Mouse (Mus musculus): ENCODE measurements around the gene Gm21958.
"Not testable (repeated sequence)": the region's sequence is repeated elsewhere in the genome, so short reads cannot be mapped to it uniquely, and the experiment has no call there.

Gene Gm21958

DNA sequence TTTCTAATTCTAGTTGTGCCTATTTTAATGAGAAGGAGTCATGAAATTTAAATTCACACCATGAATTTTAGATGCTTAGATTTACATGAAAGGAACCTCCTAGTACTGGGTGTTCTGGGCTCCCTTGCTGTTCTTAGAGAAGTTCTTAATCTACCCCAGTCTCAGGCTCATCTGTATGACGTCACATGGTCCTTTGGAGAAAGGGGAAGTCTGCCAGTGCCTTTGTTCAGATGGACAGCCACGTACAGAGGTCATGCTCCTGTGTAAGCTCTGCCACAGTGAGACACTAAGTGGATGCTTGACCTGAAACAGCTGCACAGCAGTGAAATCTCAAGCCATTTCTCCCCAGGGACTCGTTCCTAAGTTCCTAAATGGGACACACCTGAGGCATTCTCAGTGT, 4.8 kb upstream of the Gm21958 start:
- DNase-seq: no peak

DNA sequence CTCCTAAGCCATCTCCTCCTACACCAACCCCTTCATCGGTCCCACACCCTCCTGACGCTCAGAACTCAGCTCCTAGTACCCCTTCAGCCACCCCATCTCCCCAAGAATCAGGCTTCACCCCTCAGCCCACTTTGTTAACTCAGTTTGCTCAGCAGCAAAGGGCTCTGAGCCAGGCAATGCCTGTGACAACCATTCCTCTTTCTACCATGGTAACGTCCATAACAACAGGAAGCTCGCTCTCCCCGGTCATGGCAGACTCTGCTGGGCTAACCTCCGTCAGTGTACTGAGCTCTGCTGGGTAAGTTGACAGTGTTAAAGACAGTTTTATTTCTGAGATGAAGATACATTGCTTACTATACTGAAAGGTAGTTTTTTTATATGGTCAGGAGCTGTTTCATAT, 3.2 kb upstream of the Gm21958 start:
- DNase-seq: no peak

DNA sequence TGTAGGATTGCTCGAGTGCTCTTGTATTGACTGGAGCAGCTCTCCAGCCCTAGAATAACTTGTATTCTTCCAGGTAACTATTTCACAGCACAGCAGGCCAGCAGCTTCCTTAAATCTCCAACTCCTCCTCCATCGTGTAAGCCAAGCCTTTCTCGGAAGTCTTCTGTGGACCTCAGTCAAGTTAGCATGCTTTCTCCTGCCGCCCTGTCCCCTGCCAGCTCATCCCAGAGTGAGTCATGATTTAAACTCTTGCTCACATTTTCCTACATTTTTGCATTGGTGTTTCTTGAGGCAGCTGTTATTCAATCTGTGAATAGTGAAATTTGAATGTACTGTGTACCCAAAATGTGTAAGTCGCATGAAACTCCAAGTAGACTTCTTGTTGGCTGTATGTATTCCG, 1.3 kb upstream of the Gm21958 start:
- no peak for DNase-seq

DNA sequence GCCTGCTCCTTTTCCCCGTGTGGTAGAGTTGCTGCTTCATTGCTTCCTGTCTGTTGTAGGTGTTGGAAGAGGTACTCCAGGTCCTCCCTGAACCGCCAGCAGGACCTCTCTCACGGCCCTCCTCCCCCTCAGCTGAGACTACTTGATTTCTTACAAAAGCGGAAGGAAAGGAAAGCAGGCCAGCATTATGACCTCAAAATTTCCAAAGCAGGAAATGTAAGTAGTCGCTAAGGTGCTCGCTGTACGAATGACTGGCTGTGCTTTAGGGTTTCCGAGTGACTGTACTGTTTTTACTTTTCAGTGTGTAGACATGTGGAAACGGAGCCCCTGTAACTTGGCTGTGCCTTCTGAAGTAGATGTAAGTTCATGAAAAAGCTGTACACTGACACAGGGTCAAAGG, 5.2 kb downstream of the Gm21958 start:
- DNase-seq: no peak

DNA sequence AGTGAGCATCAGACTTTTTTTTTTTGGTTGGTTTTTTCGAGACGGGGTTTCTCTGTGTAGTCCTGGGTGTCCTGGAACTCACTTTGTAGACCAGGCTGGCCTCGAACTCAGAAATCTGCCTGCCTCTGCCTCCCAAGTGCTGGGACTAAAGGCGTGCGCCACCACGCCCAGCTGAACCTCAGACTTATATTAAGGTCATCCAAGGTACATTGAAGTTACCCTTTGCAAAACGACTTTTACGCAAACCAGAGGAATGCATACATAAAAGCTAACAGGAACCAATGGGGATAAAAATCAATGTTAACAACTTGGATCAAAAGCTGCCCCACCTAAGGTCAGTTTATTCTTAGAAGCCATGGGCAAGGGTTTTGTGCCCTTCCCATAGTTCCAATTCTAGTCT, 10.0 kb downstream of the Gm21958 start:
- DNase-seq: not testable (repeated sequence)

DNA sequence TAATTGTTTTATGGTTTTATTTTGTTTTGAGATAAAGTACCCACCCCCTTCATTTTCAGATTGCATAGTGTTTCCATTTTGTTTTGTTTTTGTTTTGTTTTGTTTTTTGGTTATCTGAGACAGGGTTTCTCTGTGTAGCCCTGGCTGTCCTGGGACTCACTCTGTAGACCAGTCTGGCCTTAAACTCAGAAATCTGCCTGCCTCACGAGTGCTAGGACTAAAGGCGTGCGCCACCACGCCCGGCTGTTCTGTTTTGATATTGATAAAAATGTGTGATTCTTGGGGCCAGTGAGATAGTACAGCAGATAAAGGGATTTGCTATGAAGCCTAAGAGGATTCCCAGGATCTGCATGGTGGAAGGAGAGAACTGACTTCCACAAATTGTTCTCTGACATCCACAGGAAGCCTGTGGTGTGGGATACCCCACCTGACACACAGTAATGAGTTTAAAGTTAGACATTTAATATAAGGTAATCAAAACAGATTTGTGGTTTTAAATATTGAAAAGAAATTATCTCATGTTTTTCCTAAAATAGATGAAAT, 14.3 kb downstream of the Gm21958 start:
- DNase-seq: no peak

DNA sequence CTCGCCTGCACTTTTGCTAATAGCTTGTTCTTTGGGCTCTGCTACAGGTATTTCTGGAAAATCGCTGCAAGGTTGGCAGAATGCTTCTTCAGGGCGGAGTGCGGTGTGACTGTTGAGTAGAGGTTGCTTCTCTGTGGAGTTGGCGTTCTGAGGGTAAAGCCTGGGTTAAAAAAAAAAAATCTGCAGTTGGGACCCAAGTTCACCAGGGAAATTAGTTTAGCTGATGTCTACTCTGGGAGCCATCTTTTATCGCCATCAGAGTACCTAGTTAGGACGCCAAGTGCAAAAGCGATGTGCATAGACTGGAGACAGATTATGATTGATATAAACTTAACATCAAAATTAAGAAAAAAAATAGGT, 21.1 kb downstream of the Gm21958 start:
- no peak for DNase-seq

DNA sequence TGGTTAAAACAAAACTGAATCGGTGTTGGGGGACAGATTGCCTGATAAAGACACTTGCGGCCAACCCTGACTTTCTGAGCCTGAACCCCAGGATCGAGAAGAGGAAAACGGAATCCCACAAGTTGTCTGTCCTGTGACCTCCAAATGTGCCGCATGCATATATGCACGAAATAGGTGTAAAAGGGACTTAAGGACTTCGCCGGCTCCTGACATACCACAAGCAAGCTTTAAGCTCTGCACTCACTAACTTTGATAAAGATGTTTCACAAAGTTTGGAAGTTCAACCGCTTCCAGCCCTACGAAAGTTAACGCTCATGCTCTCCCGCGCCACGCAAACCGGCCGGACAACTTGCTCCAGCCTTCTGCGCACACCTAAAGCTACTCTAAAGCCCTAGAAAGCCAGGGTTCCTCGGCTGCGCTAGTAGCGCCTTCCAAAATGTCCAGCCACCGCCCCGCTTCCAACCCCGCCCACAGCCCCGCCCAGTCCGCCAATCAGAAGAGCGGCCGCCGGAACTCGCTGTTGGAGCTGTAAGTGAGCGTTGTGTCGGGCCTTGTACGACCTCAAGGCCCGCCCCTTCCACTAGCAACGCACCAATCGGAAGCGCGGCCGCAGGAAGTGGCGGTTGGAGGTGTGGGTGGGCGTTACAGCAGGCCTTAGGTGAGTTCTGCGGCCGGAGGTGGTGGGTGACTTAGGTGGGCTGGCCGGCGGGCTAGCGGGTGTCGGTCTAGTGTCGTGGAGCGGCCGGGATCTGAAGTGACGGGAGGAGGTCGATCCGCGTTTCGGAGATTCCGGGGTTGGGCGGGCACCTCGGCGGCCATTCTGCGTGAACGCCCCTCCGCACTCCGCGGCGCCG, 21.7 kb downstream of the Gm21958 start, which contains the start of gene Supt20:
Gene Supt20, plus strand, starts transcription at position 606 of the 854 bp plus-strand sequence.
- DNase-seq: peak; percentile 94

DNA sequence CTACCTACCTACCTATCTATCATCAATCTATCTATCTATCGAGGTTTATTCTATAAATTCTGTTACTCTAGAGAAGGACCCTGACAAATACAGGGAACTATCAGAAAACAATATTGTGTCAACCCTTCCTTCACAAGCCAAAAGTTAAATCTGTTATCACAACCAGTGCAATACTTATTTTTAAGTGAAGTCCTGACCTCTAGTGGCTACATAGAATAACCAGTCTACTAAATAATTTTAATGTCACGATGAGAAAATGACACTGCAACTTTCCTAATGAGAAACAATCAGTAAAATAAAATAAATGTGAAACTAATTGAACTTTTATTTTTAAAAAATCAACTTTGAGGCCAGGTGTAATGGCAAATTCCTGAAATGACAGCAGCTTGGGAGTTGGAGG, 25.1 kb downstream of the Gm21958 start:
- DNase-seq: peak; percentile 15

DNA sequence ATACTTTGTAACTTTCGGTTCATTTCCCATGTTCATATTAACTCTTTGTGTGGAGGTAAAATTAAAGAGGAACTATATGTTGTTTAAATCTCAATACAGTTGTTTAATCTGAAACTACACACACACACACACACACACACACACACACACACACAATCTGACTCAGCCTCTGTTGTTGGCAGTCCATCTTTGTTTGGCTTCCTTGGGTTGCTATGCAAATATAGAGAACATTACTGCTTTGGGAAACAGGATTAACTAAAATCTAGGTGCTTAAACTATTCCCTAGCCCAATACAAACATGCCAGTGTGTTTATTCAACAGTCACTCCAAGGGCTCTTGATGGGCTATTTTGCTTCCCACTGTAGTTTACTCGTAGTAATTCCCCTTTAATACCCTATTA, 26.9 kb downstream of the Gm21958 start:
- no peak for DNase-seq

DNA sequence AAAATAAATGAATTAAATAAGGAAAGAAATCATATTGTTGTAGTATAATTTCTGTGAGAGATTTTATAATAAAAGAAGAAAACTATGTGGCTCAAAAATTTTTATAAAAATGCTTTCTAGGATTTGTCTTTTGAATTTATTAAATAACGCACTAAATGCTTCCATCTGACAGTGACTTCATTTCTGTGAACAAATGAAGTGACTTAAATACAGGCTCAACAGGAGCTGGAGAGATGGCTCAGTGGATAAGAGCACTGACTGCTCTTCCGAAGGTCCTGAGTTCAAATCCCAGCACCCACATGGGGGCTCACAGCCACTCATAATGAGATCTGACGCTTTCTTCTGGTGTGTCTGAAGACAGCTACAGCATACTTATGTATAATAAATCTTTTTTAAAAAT, 29.0 kb downstream of the Gm21958 start:
- no peak for DNase-seq

DNA sequence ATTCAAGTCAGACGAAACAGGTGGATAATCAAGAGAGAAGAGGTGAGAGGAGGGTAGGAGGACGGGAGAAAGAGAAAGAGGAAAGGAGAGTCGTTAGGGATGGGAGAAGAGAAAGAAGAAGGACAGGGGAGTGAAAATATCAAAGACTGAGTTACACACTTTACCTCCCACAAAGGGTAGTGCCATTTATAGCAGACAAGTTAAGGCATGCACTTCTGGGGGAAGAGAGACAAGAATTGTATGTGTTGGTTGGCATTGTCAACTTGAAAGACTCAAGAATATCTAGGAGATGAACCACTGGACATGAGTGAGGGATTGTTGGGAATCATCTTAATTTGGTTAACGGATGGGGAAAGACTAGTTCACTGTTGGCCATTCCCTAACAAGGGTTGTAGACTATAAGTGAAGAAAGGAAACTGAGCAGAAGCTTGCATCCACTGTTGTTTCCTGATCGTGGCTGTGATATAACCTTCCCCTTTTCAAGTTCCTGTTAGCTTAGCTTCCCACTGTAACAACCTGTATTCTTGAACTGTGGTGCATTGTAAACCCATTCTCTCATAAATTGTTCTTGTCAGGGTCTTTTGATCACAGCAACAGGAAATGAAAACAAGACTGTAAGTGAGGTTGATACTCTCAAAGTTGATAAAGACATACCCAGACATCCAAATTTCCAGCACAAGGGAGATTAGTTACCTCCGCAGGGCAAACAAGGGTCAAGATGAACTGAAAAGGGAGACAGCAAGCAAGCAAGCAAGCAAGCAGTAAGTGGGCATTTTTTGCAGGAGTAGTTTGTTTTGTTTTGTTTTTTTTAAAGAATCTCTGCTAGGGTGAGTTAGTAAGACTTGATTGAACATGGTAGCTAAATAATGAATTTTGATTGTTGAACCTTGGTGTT, 32.6 kb downstream of the Gm21958 start:
- DNase-seq: no peak

DNA sequence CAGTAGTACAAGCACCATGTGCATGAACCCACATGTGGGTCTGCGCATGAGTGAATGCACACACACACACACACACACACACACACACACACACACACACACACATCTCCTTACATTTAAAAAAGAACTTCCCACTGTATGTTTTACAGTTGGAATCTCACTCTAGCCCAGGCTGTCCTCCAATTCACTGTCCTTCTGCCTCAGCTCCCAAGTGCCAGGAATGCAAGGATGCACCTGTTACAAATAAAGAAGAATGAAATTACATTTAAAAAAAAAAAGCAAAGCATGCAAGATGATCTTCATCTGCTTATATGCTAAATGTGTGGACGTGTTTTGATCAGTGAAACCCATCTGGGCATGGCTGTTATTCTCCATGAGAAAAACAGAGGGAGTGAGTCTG, 37.3 kb downstream of the Gm21958 start:
- DNase-seq: no peak

DNA sequence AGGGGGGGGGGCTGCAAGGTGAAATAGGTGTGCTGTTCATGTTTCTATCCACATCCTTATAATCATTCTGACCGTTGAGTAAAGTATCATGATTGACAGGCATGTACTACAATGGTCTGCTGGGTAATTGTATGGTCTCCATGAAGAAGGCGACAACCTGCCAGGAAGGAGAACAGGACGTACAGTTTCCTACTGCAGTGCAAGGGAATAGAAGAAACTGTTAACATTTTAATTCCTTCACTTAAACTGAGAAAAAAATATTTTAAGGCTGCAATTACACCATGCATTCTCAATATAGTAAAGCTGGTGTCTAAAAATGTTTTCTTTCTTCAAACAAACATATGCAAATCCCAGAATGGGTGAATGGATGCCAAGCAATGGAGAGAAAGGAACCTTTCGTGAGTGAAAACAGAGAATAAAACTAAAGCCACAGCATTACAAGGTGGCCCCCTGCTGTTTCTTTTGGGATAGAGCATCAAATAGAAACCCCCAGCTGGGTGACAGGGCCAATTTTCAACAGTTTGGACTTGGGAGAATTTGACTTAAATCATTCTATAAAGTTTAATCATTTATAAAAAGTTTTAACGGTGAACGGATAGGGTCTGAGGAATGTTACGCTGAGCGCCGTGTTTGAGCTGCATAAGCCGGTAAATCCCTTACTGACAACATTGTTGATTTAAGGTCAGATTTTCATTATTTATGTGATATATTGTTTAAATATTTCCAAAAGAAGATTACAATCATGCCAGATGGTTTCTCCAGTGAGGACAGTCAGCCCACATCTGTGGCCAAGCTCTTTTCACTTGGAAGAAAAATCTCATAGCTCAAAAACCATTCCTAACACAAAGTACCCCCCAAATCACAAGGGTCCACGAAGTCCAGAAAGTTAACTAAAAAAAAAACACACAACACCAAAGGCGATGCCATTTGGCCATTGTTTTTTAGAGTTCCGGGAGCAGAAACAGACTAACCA, 41.3 kb downstream of the Gm21958 start:
- peak; percentile 45 for DNase-seq

DNA sequence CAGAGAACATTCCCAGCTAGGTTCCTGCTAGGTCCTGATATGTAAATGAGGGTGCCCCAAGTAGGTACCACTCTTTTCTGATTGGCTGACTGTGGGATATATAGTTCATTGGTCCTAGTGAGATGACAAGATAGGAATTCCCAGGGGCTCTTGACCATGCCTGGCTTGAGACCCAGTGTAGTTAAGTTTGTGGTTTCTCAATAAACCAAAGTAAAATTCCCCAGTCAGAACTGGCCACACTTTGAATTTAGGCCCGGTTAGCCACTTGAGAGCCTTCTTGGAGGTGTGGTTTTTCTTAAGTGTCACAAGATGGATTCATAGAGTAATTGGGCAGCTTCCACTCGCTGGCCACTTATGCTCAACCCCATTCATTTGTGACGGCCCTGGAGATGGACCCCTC, 42.0 kb downstream of the Gm21958 start:
- no peak for DNase-seq

DNA sequence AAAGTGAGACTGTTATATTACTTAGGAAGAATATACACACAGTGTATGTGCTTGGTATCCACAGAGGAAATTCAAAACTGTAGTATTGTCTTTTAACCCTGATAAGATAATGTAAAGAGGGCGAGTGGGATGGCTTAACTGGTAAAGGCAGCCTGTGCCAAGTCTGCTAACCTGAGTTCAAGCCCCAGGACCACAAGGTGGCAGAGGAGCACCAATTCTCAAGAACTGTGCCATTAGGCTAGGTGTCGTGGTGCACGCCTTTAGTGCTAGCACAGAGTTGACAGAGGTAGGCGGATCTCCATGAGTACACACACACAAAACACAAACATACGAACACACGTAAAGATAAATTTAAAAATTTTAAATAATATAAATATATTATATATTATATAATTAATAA, 44.6 kb downstream of the Gm21958 start:
- no peak for DNase-seq

DNA sequence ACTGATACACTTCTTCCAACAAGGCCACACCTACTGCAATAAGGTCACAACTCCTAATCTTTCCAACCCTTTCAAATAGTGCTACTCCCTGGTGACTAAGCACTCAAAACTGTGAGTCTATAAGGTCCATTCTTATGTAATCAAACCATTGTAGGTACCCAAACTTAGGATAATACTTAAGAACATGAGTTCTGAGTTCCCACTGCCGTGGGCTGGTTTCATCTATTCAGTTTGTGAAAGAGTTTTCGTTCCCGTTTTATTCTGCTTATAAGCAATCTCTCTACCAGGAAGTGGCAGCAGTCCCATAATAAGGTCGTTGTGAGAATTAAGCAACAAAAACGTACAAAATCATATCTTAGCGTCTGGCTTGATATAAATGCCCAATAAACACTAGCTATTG, 45.4 kb downstream of the Gm21958 start:
- no peak for DNase-seq

DNA sequence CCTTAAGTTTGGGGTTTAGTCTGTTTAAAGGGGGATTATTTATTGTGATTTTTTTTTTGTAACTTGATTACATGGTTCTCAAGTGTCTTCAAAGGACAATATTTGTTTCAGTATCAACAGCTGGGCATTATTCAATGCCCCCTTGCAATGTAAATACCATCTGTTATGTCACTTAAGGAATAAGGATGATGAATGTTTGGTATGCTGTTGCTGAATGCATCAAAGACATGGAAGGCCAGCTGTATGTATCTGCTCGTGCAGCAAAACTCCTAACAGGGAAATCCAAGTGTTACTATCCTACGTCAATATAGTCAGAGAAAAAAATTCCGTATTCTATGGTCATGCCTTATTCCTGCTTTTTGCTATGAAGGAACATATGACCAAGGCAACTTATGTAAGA, 46.0 kb downstream of the Gm21958 start:
- DNase-seq: no peak
